Mouse (Mus musculus) CH12.LX (cell line): ENCODE measurements around the gene Cotl1. TPM values are rescaled to one million over a fixed set of nuclear protein-coding genes. Genes with fewer than 3 reads are reported as not detected.

ENCODE experiments used
- DNase-seq: peaks from one replicate; pipeline ENCODE4 v3.0.0-alpha.2; 2013; ENCODE audit errors: extremely low read depth
- H3K27ac ChIP-seq: 2 replicates; pipeline ENCODE4 v1.5.1; 2012; ENCODE audit warnings: low read depth, mild to moderate bottlenecking, control low read depth, moderate library complexity; ENCODE audit not compliant: insufficient read depth
- H3K27me3 ChIP-seq: replicated peaks from 2 replicates; pipeline ENCODE3; 2012; ENCODE audit warnings: inconsistent platforms
- H3K36me3 ChIP-seq, 2 experiments: replicated peaks in 1 of 2; 2 replicates each; pipeline versions ENCODE3 to v1.6.1; 2012; ENCODE audit warnings: inconsistent platforms in 1 of 2, low read length in 1 of 2, mild to moderate bottlenecking in 1 of 2, mixed read lengths in 1 of 2, moderate library complexity in 1 of 2; ENCODE audit not compliant: control insufficient read depth in 1 of 2, insufficient read depth in 1 of 2
- H3K4me1 ChIP-seq, 2 experiments: 2 replicates each; pipeline ENCODE4 v1.6.1; 2012; ENCODE audit warnings: inconsistent platforms in 1 of 2, moderate library complexity in 1 of 2; ENCODE audit not compliant: insufficient read depth in 2 of 2, control insufficient read depth in 1 of 2
- H3K4me2 ChIP-seq: 2 replicates; pipeline ENCODE4 v1.6.1; 2012; ENCODE audit warnings: low read depth, mild to moderate bottlenecking, control low read depth; ENCODE audit not compliant: poor library complexity, insufficient read depth, severe bottlenecking
- H3K4me3 ChIP-seq, 3 experiments: fragments of 150-350 bp in 1 of 3; sonication (generic) in 1 of 3; replicated peaks in 1 of 3; 2 replicates each; pipeline versions ENCODE3 to v1.5.1; 2011 to 2012; ENCODE audit warnings: low read depth in 2 of 3, low read length in 2 of 3, mild to moderate bottlenecking in 2 of 3, moderate library complexity in 2 of 3, control low read depth in 1 of 3, improper control_type of control experiment in 1 of 3, inconsistent platforms in 1 of 3, mixed read lengths in 1 of 3; ENCODE audit not compliant: poor library complexity in 1 of 3
- H3K79me2 ChIP-seq: replicated peaks from 2 replicates; pipeline ENCODE4 v1.6.1; 2012; ENCODE audit warnings: mild to moderate bottlenecking, moderate library complexity; ENCODE audit not compliant: control insufficient read depth, poor library complexity, insufficient read depth, severe bottlenecking; ENCODE audit errors: extremely low read depth
- H3K9ac ChIP-seq: 2 replicates; pipeline ENCODE4 v1.6.1; 2012; ENCODE audit warnings: low read depth, mild to moderate bottlenecking, control low read depth, moderate library complexity; ENCODE audit not compliant: insufficient read depth
- H3K9me3 ChIP-seq: replicated peaks from 2 replicates; pipeline ENCODE3; 2012; ENCODE audit warnings: low read length, inconsistent platforms, mixed read lengths
- CHD2 ChIP-seq: IDR thresholded peaks from 2 replicates; pipeline ENCODE4 v1.6.1; 2011; ENCODE audit warnings: low read length, improper control_type of control experiment
- CTCF ChIP-seq, 2 experiments: IDR thresholded peaks in 1 of 2; conservative IDR thresholded peaks in 1 of 2; 2 replicates each; pipeline ENCODE4 v1.5.1; 2011 to 2012; ENCODE audit warnings: low read depth in 2 of 2, low read length in 2 of 2, improper control_type of control experiment in 1 of 2, inconsistent platforms in 1 of 2, mild to moderate bottlenecking in 1 of 2, moderate library complexity in 1 of 2
- E2F4 ChIP-seq: IDR thresholded peaks from 2 replicates; pipeline ENCODE4 v1.6.1; 2011; ENCODE audit warnings: low read depth, low read length, improper control_type of control experiment; ENCODE audit not compliant: insufficient replicate concordance
- ELF1 ChIP-seq: IDR thresholded peaks from 2 replicates; pipeline ENCODE4 v1.6.1; 2014; ENCODE audit warnings: low read depth, mild to moderate bottlenecking, inconsistent platforms, low read length, improper control_type of control experiment
- EP300 ChIP-seq: IDR thresholded peaks from 2 replicates; pipeline ENCODE4 v1.6.1; 2011; ENCODE audit warnings: low read length, improper control_type of control experiment
- ETS1 ChIP-seq: conservative IDR thresholded peaks from 2 replicates; pipeline ENCODE4 v1.6.1; 2012; ENCODE audit warnings: low read depth, mild to moderate bottlenecking, inconsistent platforms, low read length, improper control_type of control experiment, moderate library complexity
- HCFC1 ChIP-seq: IDR thresholded peaks from 2 replicates; pipeline ENCODE4 v1.6.1; 2012; ENCODE audit warnings: low read depth, mild to moderate bottlenecking, inconsistent platforms, low read length, improper control_type of control experiment
- JUN ChIP-seq: IDR thresholded peaks from 2 replicates; pipeline ENCODE4 v1.6.1; 2011; ENCODE audit warnings: low read depth, mild to moderate bottlenecking, low read length, improper control_type of control experiment, moderate library complexity; ENCODE audit not compliant: insufficient read depth
- KAT2A ChIP-seq: IDR thresholded peaks from 2 replicates; pipeline ENCODE4 v1.6.1; 2012; ENCODE audit warnings: low read length, improper control_type of control experiment, inconsistent platforms; ENCODE audit not compliant: insufficient replicate concordance
- MAFK ChIP-seq: IDR thresholded peaks from 2 replicates; pipeline ENCODE4 v1.6.1; 2011; ENCODE audit warnings: low read length, improper control_type of control experiment; ENCODE audit not compliant: insufficient replicate concordance
- MAX ChIP-seq: IDR thresholded peaks from 2 replicates; pipeline ENCODE4 v1.6.1; 2011; ENCODE audit warnings: low read length, improper control_type of control experiment
- MAZ ChIP-seq: IDR thresholded peaks from 2 replicates; pipeline ENCODE4 v1.6.1; 2012; ENCODE audit warnings: low read depth, mild to moderate bottlenecking, inconsistent platforms, low read length, improper control_type of control experiment, moderate library complexity
- MXI1 ChIP-seq: IDR thresholded peaks from 2 replicates; pipeline ENCODE4 v1.6.1; 2011; ENCODE audit warnings: mild to moderate bottlenecking, low read depth, low read length, improper control_type of control experiment
- MYC ChIP-seq: IDR thresholded peaks from 2 replicates; pipeline ENCODE4 v1.6.1; 2011; ENCODE audit warnings: low read depth, mild to moderate bottlenecking, improper control_type of control experiment, low read length
- NELFE ChIP-seq: IDR thresholded peaks from 2 replicates; pipeline ENCODE4 v1.6.1; 2011; ENCODE audit warnings: low read depth, low read length, improper control_type of control experiment
- NRF1 ChIP-seq: IDR thresholded peaks from 2 replicates; pipeline ENCODE4 v1.6.1; 2014; ENCODE audit warnings: low read depth, mild to moderate bottlenecking, inconsistent platforms, low read length, improper control_type of control experiment, moderate library complexity
- PAX5 ChIP-seq: IDR thresholded peaks from 2 replicates; pipeline ENCODE4 v1.6.1; 2012; ENCODE audit warnings: low read length, inconsistent platforms, mixed read lengths
- POLR2A ChIP-seq: IDR thresholded peaks from 2 replicates; pipeline ENCODE4 v1.6.1; 2011; ENCODE audit warnings: low read depth, mild to moderate bottlenecking, improper control_type of control experiment, low read length
- POLR2AphosphoS2 ChIP-seq: IDR thresholded peaks from 2 replicates; pipeline ENCODE4 v1.6.1; 2011; ENCODE audit warnings: low read depth, low read length, improper control_type of control experiment
- RAD21 ChIP-seq: IDR thresholded peaks from 2 replicates; pipeline ENCODE4 v1.6.1; 2011; ENCODE audit warnings: low read depth, mild to moderate bottlenecking, low read length, improper control_type of control experiment, moderate library complexity
- RCOR1 ChIP-seq: conservative IDR thresholded peaks from 2 replicates; pipeline ENCODE4 v1.6.1; 2012; ENCODE audit warnings: low read depth, mild to moderate bottlenecking, inconsistent platforms, low read length, improper control_type of control experiment
- SMC3 ChIP-seq: IDR thresholded peaks from 2 replicates; pipeline ENCODE4 v1.6.1; 2011; ENCODE audit warnings: low read depth, low read length, improper control_type of control experiment
- TBP ChIP-seq: conservative IDR thresholded peaks from 2 replicates; pipeline ENCODE4 v1.6.1; 2011; ENCODE audit warnings: low read depth, low read length, improper control_type of control experiment
- UBTF ChIP-seq: IDR thresholded peaks from 2 replicates; pipeline ENCODE4 v1.6.1; 2012; ENCODE audit warnings: low read depth, mild to moderate bottlenecking, inconsistent platforms, low read length, improper control_type of control experiment, moderate library complexity
- USF1 ChIP-seq: IDR thresholded peaks from 2 replicates; pipeline ENCODE4 v1.6.1; 2014; ENCODE audit warnings: low read depth, mild to moderate bottlenecking, inconsistent platforms, low read length, improper control_type of control experiment
- USF2 ChIP-seq: conservative IDR thresholded peaks from 2 replicates; pipeline ENCODE4 v1.6.1; 2011; ENCODE audit warnings: low read depth, low read length, improper control_type of control experiment
- ZC3H11A ChIP-seq: IDR thresholded peaks from 2 replicates; pipeline ENCODE4 v1.6.1; 2012; ENCODE audit warnings: low read depth, mild to moderate bottlenecking, inconsistent platforms, low read length, improper control_type of control experiment
- ZKSCAN1 ChIP-seq: IDR thresholded peaks from 2 replicates; pipeline ENCODE4 v1.6.1; 2012; ENCODE audit warnings: low read depth, inconsistent platforms, low read length, improper control_type of control experiment, borderline replicate concordance
- ZMIZ1 ChIP-seq: IDR thresholded peaks from 2 replicates; pipeline ENCODE4 v1.6.1; 2012; ENCODE audit warnings: low read depth, mild to moderate bottlenecking, inconsistent platforms, low read length, improper control_type of control experiment
- dilution Hi-C: fragments of 300-500 bp; cut with MboI; formaldehyde crosslinking; loops from 2 replicates; pipeline ENCODE4 v1.14.3; 2020; ENCODE audit warnings: low sequenced_read_pairs; ENCODE audit not compliant: extremely low pct_unique_long_range_greater_than_20kb, extremely low pct_ligation_motif_present
- in situ Hi-C: fragments of 300-500 bp; cut with MboI; formaldehyde crosslinking; loops from 3 replicates; pipeline ENCODE4 v1.14.3; 2019; ENCODE audit warnings: low sequenced_read_pairs, low pct_ligation_motif_present, low pct_unique_long_range_greater_than_20kb, mixed read lengths
- polyA plus RNA-seq: library from polyadenylated mRNA; unstranded; fragments of >175 nt; gene quantifications from 2 replicates; pipeline ENCODE4 v1.2.1, GENCODE M21; 2012; ENCODE audit warnings: low read depth; ENCODE audit not compliant: insufficient read length
- total RNA-seq, 2 experiments: library from RNA; depleted of rRNA; stranded (reverse); fragments of 300-350 nt in 1 of 2; fragments of >200 nt in 1 of 2; gene quantifications; 2 replicates each; pipeline ENCODE4 v1.2.3; 2012 to 2014

Cotl1 gene
- total and polyA plus RNA-seq, 3 experiments = 59.6 to 375 (median 135) TPM

DNA sequence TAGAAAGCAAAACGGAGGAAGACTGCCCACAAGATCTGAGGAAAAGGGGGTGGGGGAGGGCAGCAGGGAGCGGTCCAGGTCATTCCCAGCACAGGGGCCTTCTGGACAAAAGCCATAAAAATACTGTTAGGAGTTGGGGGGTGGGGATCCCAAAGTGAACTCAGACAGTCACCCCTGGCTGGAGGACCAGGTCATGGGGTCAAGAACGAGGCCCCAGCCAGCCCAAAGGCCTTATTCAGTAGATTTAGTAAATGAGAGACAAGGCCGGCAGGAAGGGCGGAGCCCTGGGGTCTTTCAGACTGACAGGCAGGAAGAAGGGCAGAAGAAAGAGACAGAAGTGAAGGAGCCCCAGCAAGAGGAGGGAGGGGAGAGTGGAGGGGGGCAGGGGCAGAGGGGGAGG lies 7.4 kb downstream of the Cotl1 start:
- DNase-seq = no peak
- H3K27ac ChIP-seq = no peak overlapping the region
- H3K9me3 ChIP-seq = no peaks in the 10 kb centered on the region
- in situ Hi-C loops = no loop called here
- H3K36me3 ChIP-seq = peaks cover 5 to 76% of the 10 kb centered on the region in 2 experiments
- H3K79me2 ChIP-seq = no peaks in the 10 kb centered on the region
- H3K9ac ChIP-seq = no peak overlapping the region
- no peak overlapping the region for H3K4me2 ChIP-seq
- dilution Hi-C loops = no loop called here
- H3K4me3 ChIP-seq = no peak overlapping the region
- TF ChIP-seq ZC3H11A (no peak), CHD2 (no peak), HCFC1 (no peak), EP300 (no peak), RAD21 (no peak), ETS1 (no peak), ZKSCAN1 (no peak), TBP (no peak), MXI1 (no peak), POLR2AphosphoS2 (no peak), ZMIZ1 (no peak), MAX (no peak), E2F4 (no peak), USF1 (no peak), CTCF (conservative IDR thresholded peaks at IDR 0.05 in 1 of 2, IDR thresholded peaks at IDR 0.05 in 1 of 2; ENCODE audit: low read depth in 2 of 2, low read length in 2 of 2) (no peak), MAFK (no peak), SMC3 (no peak), POLR2A (no peak), NELFE (no peak)
- H3K4me1 ChIP-seq = peaks cover 23 to 98% of the 10 kb centered on the region in 2 experiments
- no peaks in the 10 kb centered on the region for H3K27me3 ChIP-seq

- Histone ChIP-seq H3K27me3 (no peaks in the 10 kb centered on the region), H3K4me2 (no peak overlapping the region), H3K79me2 (no peaks in the 10 kb centered on the region), H3K4me1 (peaks cover 26 to 98% of the 10 kb centered on the region in 2 experiments), H3K36me3 (peaks cover 5 to 70% of the 10 kb centered on the region in 2 experiments), H3K9ac (no peak overlapping the region), H3K4me3 (no peak overlapping the region), H3K9me3 (no peaks in the 10 kb centered on the region), H3K27ac (no peak overlapping the region)
- no peak for DNase-seq
- TF ChIP-seq MYC = no peak
- TF ChIP-seq ELF1 = no peak
- TF ChIP-seq KAT2A = no peak
- no peak for TF ChIP-seq ZC3H11A
- no peak for TF ChIP-seq CHD2
- no peak for TF ChIP-seq RAD21
- no peak for TF ChIP-seq RCOR1
- TF ChIP-seq UBTF = no peak
- no peak for TF ChIP-seq MAZ
- no peak for TF ChIP-seq HCFC1
- no peak for TF ChIP-seq E2F4
- no peak for TF ChIP-seq PAX5
- TF ChIP-seq USF1 = no peak
- TF ChIP-seq JUN = no peak
- TF ChIP-seq ETS1 = no peak
- no peak for TF ChIP-seq NRF1
- TF ChIP-seq USF2 = no peak
- TF ChIP-seq MXI1 = no peak
- in situ Hi-C loops = no loop called here
- dilution Hi-C loops = no loop called here
Measured at GRCm38 (mm10) chr8:119832101-119832617, 8.2 kb downstream of the Cotl1 start.
